Mouse (Mus musculus) heart, adult 2 months (tissue): ENCODE results near the gene Heg1. TPM values are rescaled to one million over a fixed set of nuclear protein-coding genes. Genes with fewer than 3 reads are reported as not detected.

Experiments used
- DNase-seq, 2 experiments: peaks; one replicate each; pipeline ENCODE4 v3.0.0; 2021
- H3K27ac ChIP-seq: fragments of 200-600 bp; 2 replicates; pipeline ENCODE4 v1.8.1; 2022
- H3K27me3 ChIP-seq: fragments of 200-500 bp; 2 replicates; pipeline ENCODE4 v1.6.1; 2012; ENCODE audit warnings: mild to moderate bottlenecking, low read length, inconsistent platforms, mixed read lengths; ENCODE audit not compliant: control insufficient read depth, insufficient read depth
- H3K36me3 ChIP-seq: fragments of 200-500 bp; 2 replicates; pipeline ENCODE4 v1.6.1; 2012; ENCODE audit warnings: low read length, inconsistent platforms; ENCODE audit not compliant: control insufficient read depth, insufficient read depth
- H3K4me1 ChIP-seq: fragments of 200-500 bp; 2 replicates; pipeline ENCODE4 v1.6.1; 2011; ENCODE audit warnings: low read length; ENCODE audit not compliant: control insufficient read depth, insufficient read depth
- H3K4me3 ChIP-seq: fragments of 200-600 bp; 2 replicates; pipeline ENCODE4 v1.8.1; 2022
- H3K79me2 ChIP-seq: fragments of 200-500 bp; replicated peaks from 2 replicates; pipeline ENCODE4 v1.6.1; 2012; ENCODE audit warnings: mild to moderate bottlenecking, inconsistent platforms, low read length, moderate library complexity, mixed read lengths; ENCODE audit not compliant: control insufficient read depth, insufficient read depth
- H3K9ac ChIP-seq: fragments of 200-500 bp; 2 replicates; pipeline ENCODE4 v1.6.1; 2012; ENCODE audit warnings: low read depth, mild to moderate bottlenecking, control low read depth, inconsistent platforms, low read length, mixed read lengths
- CTCF ChIP-seq: fragments of 200-600 bp; IDR thresholded peaks from 2 replicates; pipeline ENCODE4 v1.8.1; 2022; ENCODE audit warnings: antibody characterized with exemption, mild to moderate bottlenecking, moderate library complexity
- EP300 ChIP-seq: fragments of 200-500 bp; IDR thresholded peaks from 2 replicates; pipeline ENCODE4 v1.6.1; 2011; ENCODE audit warnings: low read depth, low read length, control low read depth; ENCODE audit not compliant: insufficient read depth
- POLR2A ChIP-seq: fragments of 200-500 bp; IDR thresholded peaks from 2 replicates; pipeline ENCODE4 v1.6.1; 2011; ENCODE audit warnings: mild to moderate bottlenecking, low read depth, low read length, control low read depth; ENCODE audit not compliant: insufficient read depth
- WGBS: fragments of 180-500 bp; shearing (Covaris S2); methylation state at CpG from one replicate; pipeline ENCODE4 v1.1.7; 2018; 5-methylcytosine and 5-hydroxymethylcytosine counted together
- intact Hi-C: fragments of 180-260 bp; cut with DNase I; formaldehyde crosslinking; loops from one replicate; pipeline ENCODE4 v1.15.1; 2025
- polyA plus RNA-seq: library from polyadenylated mRNA; depleted of rRNA; stranded (reverse); fragments of >200 nt; gene quantifications from 2 replicates; pipeline ENCODE4 v1.2.3, GENCODE M21; 2012
- total RNA-seq, 2 experiments: library from RNA; stranded (reverse); gene quantifications; 2 replicates each; pipeline ENCODE4 v1.2.3; 2021

The Heg1 gene
- total and polyA plus RNA-seq, 3 experiments, result 60.6 to 148 (median 126) TPM

GRCm38 (mm10) chr16:33793846-33794791 is 109.9 kb downstream of the Heg1 start, which contains the start of gene Muc13:
Muc13 (plus strand) TSS chr16:33794037.
- WGBS, result 74% methylated on average over 10 of the region's 10 CpGs
- Histone ChIP-seq H3K27ac (no peak within 1 kb of the TSS), H3K36me3 (no peaks in the 10 kb centered on the region), H3K79me2 (no peaks in the 10 kb centered on the region), H3K27me3 (no peaks in the 10 kb centered on the region), H3K4me3 (no peak within 1 kb of the TSS), H3K9ac (no peak within 1 kb of the TSS), H3K4me1 (no peaks in the 10 kb centered on the region; the same call in 1 of the 2 replicates)
- intact Hi-C loops, result no loop called here
- no peak for DNase-seq
- TF ChIP-seq CTCF (no peak), EP300 (no peak), POLR2A (no peak)

- Histone ChIP-seq H3K36me3 (no peaks in the 10 kb centered on the region), H3K4me1 (no peaks in the 10 kb centered on the region; the same call in 1 of the 2 replicates), H3K4me3 (no peak overlapping the region), H3K9ac (no peak overlapping the region), H3K27ac (no peak overlapping the region), H3K79me2 (no peaks in the 10 kb centered on the region), H3K27me3 (no peaks in the 10 kb centered on the region)
- no peak for DNase-seq
- TF ChIP-seq CTCF, result no peak
- no peak for TF ChIP-seq EP300
- no peak for TF ChIP-seq POLR2A
- intact Hi-C loops, result loop anchor here (5.0 kb wide), 2 partner anchors 48 to 233 kb away; no protein-coding TSS in a partner anchor
- 78% methylated on average over 4 of the region's 4 CpGs for WGBS
Measured at GRCm38 (mm10) chr16:33795106-33795505, 110.9 kb downstream of the Heg1 start.

- no peaks in the 10 kb centered on the region; the same call in 1 of the 2 replicates for H3K4me1 ChIP-seq
- no peak overlapping the region for H3K4me3 ChIP-seq
- TF ChIP-seq CTCF (no peak), POLR2A (no peak), EP300 (no peak)
- no peak overlapping the region for H3K9ac ChIP-seq
- no peaks in the 10 kb centered on the region for H3K36me3 ChIP-seq
- H3K79me2 ChIP-seq, result no peaks in the 10 kb centered on the region
- 77% methylated on average over 6 of the region's 6 CpGs for whole genome bisulfite sequencing
- no peak for DNase-seq
- intact Hi-C loops, result loop anchor here (5.0 kb wide), 2 partner anchors 49 to 234 kb away; no protein-coding TSS in a partner anchor
- H3K27me3 ChIP-seq, result no peaks in the 10 kb centered on the region
- H3K27ac ChIP-seq, result no peak overlapping the region
Measured at GRCm38 (mm10) chr16:33795887-33796286, 111.7 kb downstream of the Heg1 start.

- Histone ChIP-seq H3K27ac (no peak overlapping the region), H3K4me1 (no peaks in the 10 kb centered on the region; the same call in 1 of the 2 replicates), H3K79me2 (no peaks in the 10 kb centered on the region), H3K9ac (no peak overlapping the region), H3K27me3 (no peaks in the 10 kb centered on the region), H3K4me3 (no peak overlapping the region), H3K36me3 (no peaks in the 10 kb centered on the region)
- intact Hi-C loops, result loop anchor here (5.0 kb wide), 2 partner anchors 49 to 234 kb away; no protein-coding TSS in a partner anchor
- 66% methylated on average over 3 of the region's 3 CpGs for WGBS
- TF ChIP-seq CTCF (no peak), POLR2A (no peak), EP300 (no peak)
- DNase-seq, result no peak
Measured at GRCm38 (mm10) chr16:33796756-33797155, 112.6 kb downstream of the Heg1 start.

- no peak overlapping the region for H3K4me3 ChIP-seq
- peak; percentile 85 for TF ChIP-seq CTCF
- TF ChIP-seq EP300, result no peak
- no peak overlapping the region for H3K27ac ChIP-seq
- no peaks in the 10 kb centered on the region for H3K27me3 ChIP-seq
- WGBS, result 27% methylated on average over 5 of the region's 5 CpGs
- intact Hi-C loops, result loop anchor here (2.0 to 5.0 kb wide), 3 partner anchors 51 to 491 kb away; no protein-coding TSS in a partner anchor
- H3K79me2 ChIP-seq, result no peaks in the 10 kb centered on the region
- no peak overlapping the region for H3K9ac ChIP-seq
- DNase-seq, result peak; percentile 50 to 60
- no peaks in the 10 kb centered on the region; the same call in 1 of the 2 replicates for H3K4me1 ChIP-seq
- no peaks in the 10 kb centered on the region for H3K36me3 ChIP-seq
Measured at GRCm38 (mm10) chr16:33797860-33798259, 113.7 kb downstream of the Heg1 start.

- no peak for DNase-seq
- 69% methylated on average over 3 of the region's 3 CpGs for WGBS
- Histone ChIP-seq H3K79me2 (no peaks in the 10 kb centered on the region), H3K4me3 (no peak overlapping the region), H3K27ac (no peak overlapping the region), H3K27me3 (no peaks in the 10 kb centered on the region), H3K36me3 (no peaks in the 10 kb centered on the region), H3K4me1 (no peaks in the 10 kb centered on the region), H3K9ac (no peak overlapping the region)
- TF ChIP-seq EP300 (no peak), CTCF (peak; percentile 27; the same call in 1 of the 2 replicates), POLR2A (no peak)
- intact Hi-C loops, result no loop called here
Measured at GRCm38 (mm10) chr16:33810002-33810401, 125.8 kb downstream of the Heg1 start.
